Mouse (Mus musculus) testis, adult 2 months (tissue): Measurements from ENCODE around the gene Ncaph2.

Source experiments
- CTCF ChIP-seq: fragments of 200-500 bp; IDR thresholded peaks from 2 replicates; pipeline ENCODE4 v1.5.1; 2012; ENCODE audit warnings: low read depth, mild to moderate bottlenecking, inconsistent platforms, low read length, moderate library complexity; ENCODE audit not compliant: control insufficient read depth, insufficient read depth, insufficient replicate concordance
- POLR2A ChIP-seq: fragments of 200-500 bp; IDR thresholded peaks from 2 replicates; pipeline ENCODE4 v1.6.1; 2012; ENCODE audit warnings: low read depth, mild to moderate bottlenecking, inconsistent platforms, low read length, moderate library complexity; ENCODE audit not compliant: control insufficient read depth

GRCm38 (mm10) chr15:89396883-89397282 is 41.4 kb downstream of the Ncaph2 start:
- TF ChIP-seq CTCF, result no peak
- TF ChIP-seq POLR2A, result no peak
